Mouse (Mus musculus) heart, adult 2 months (tissue): Measurements from ENCODE around the gene Bcl2l14. TPM values are rescaled to one million over a fixed set of nuclear protein-coding genes. Genes with fewer than 3 reads are reported as not detected.

ENCODE experiments used
- DNase-seq, 2 experiments: peaks; one replicate each; pipeline ENCODE4 v3.0.0; 2021
- H3K27ac ChIP-seq: fragments of 200-600 bp; 2 replicates; pipeline ENCODE4 v1.8.1; 2022
- H3K27me3 ChIP-seq: fragments of 200-500 bp; 2 replicates; pipeline ENCODE4 v1.6.1; 2012; ENCODE audit warnings: mild to moderate bottlenecking, low read length, inconsistent platforms, mixed read lengths; ENCODE audit not compliant: control insufficient read depth, insufficient read depth
- H3K36me3 ChIP-seq: fragments of 200-500 bp; 2 replicates; pipeline ENCODE4 v1.6.1; 2012; ENCODE audit warnings: low read length, inconsistent platforms; ENCODE audit not compliant: control insufficient read depth, insufficient read depth
- H3K4me1 ChIP-seq: fragments of 200-500 bp; 2 replicates; pipeline ENCODE4 v1.6.1; 2011; ENCODE audit warnings: low read length; ENCODE audit not compliant: control insufficient read depth, insufficient read depth
- H3K4me3 ChIP-seq: fragments of 200-600 bp; 2 replicates; pipeline ENCODE4 v1.8.1; 2022
- H3K79me2 ChIP-seq: fragments of 200-500 bp; replicated peaks from 2 replicates; pipeline ENCODE4 v1.6.1; 2012; ENCODE audit warnings: mild to moderate bottlenecking, inconsistent platforms, low read length, moderate library complexity, mixed read lengths; ENCODE audit not compliant: control insufficient read depth, insufficient read depth
- H3K9ac ChIP-seq: fragments of 200-500 bp; 2 replicates; pipeline ENCODE4 v1.6.1; 2012; ENCODE audit warnings: low read depth, mild to moderate bottlenecking, control low read depth, inconsistent platforms, low read length, mixed read lengths
- CTCF ChIP-seq: fragments of 200-600 bp; IDR thresholded peaks from 2 replicates; pipeline ENCODE4 v1.8.1; 2022; ENCODE audit warnings: antibody characterized with exemption, mild to moderate bottlenecking, moderate library complexity
- EP300 ChIP-seq: fragments of 200-500 bp; IDR thresholded peaks from 2 replicates; pipeline ENCODE4 v1.6.1; 2011; ENCODE audit warnings: low read depth, low read length, control low read depth; ENCODE audit not compliant: insufficient read depth
- POLR2A ChIP-seq: fragments of 200-500 bp; IDR thresholded peaks from 2 replicates; pipeline ENCODE4 v1.6.1; 2011; ENCODE audit warnings: mild to moderate bottlenecking, low read depth, low read length, control low read depth; ENCODE audit not compliant: insufficient read depth
- WGBS: fragments of 180-500 bp; shearing (Covaris S2); methylation state at CpG from one replicate; pipeline ENCODE4 v1.1.7; 2018; 5-methylcytosine and 5-hydroxymethylcytosine counted together
- intact Hi-C: fragments of 180-260 bp; cut with DNase I; formaldehyde crosslinking; loops from one replicate; pipeline ENCODE4 v1.15.1; 2025
- polyA plus RNA-seq: library from polyadenylated mRNA; depleted of rRNA; stranded (reverse); fragments of >200 nt; gene quantifications from 2 replicates; pipeline ENCODE4 v1.2.3, GENCODE M21; 2012
- total RNA-seq, 2 experiments: library from RNA; stranded (reverse); gene quantifications; 2 replicates each; pipeline ENCODE4 v1.2.3; 2021

The Bcl2l14 gene
- total and polyA plus RNA-seq, 3 experiments: 0.10 TPM; not detected in 2

DNA sequence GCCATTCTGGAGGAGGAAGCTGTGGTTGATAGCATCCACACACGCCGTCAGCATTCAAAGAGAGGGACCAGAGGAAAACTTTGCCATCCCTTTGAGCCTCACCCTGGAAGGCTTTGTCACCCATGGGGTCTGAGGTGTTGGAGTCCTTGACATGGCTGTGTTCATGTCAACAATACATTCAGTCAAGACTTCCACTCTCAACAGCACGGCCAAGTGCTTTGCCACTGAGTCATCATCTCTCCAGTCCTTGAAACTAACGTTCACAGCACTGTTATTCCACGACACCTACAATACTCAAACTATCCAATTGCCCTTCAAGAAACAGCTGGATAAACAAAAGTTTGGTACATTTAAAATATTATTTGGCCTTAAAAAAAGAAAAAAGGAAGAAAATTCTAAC lies 46.1 kb downstream of the Bcl2l14 start:
- no peaks in the 10 kb centered on the region for H3K27me3 ChIP-seq
- H3K36me3 ChIP-seq: no peaks in the 10 kb centered on the region
- intact Hi-C loops: no loop called here
- no peaks in the 10 kb centered on the region for H3K79me2 ChIP-seq
- 61% methylated on average over 5 of the region's 5 CpGs for WGBS
- TF ChIP-seq POLR2A (no peak), EP300 (no peak)
- no peak overlapping the region for H3K4me3 ChIP-seq
- H3K4me1 ChIP-seq: 0 out of 2 replicates have a peak, but pooled peaks cover 1% of the 10 kb centered on the region
- H3K9ac ChIP-seq: no peak overlapping the region
- H3K27ac ChIP-seq: no peak overlapping the region
- no peak for DNase-seq

DNA sequence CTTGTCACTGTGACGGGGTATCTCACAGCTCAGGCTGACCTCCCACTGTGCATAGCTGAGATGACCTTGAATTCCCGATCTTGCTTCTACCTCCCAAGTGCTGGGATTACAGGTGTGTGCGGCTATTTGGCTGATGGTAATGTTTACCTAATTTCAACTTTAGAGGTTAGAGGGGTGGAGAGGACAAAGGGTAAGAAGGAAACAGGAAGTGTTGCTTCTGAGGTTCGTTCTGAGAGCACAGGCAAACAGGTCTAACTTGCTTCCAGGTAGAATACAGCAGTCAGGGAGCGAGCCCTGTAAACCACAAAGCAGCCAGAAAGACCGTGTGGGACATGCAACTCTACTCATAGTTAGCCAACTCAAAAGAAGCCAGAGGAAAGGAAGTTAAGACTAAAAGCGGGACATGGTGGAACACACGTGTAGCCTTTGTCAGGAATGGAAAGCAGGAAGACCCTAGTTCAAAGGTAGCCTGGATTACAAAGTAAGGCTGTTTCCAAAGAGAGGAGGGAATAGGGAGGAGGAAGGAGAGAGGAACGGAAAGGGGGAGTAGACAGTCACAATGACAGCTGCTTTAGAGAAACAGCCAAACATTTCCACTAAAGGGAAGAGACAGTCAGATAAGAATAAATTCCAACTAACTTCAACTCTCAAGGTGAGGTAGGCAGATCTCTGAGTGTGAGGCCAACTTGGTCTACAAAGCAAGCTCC lies 47.2 kb downstream of the Bcl2l14 start:
- TF ChIP-seq CTCF (no peak), POLR2A (no peak), EP300 (no peak)
- Histone ChIP-seq H3K9ac (no peak overlapping the region), H3K27me3 (no peaks in the 10 kb centered on the region), H3K4me1 (0 out of 2 replicates have a peak, but pooled peaks cover 1% of the 10 kb centered on the region), H3K27ac (no peak overlapping the region), H3K4me3 (no peak overlapping the region), H3K79me2 (no peaks in the 10 kb centered on the region), H3K36me3 (no peaks in the 10 kb centered on the region)
- intact Hi-C loops: no loop called here
- no peak for DNase-seq
- 59% methylated on average over 9 of the region's 9 CpGs for WGBS

DNA sequence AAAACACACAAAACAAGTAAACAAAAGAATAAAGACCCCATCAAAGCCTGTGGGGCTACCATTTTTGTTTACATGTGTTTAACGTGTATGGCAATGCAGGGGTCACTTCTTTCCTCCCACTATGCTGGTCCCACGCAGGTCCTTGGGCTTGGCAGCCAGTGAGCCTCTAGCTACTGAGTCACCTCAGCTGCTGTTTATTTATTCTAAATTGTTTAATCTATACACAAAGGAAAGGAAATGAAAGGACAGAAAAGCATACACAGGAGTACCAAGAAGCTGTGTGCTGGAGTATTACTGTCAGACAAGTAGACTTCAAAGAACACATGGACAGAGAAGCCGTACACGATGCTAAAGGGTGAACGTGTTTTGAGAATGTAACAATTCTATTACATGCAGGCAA lies 47.8 kb downstream of the Bcl2l14 start:
- intact Hi-C loops: no loop called here
- Histone ChIP-seq H3K36me3 (no peaks in the 10 kb centered on the region), H3K79me2 (no peaks in the 10 kb centered on the region), H3K27me3 (no peaks in the 10 kb centered on the region), H3K4me1 (0 out of 2 replicates have a peak, but pooled peaks cover 1% of the 10 kb centered on the region), H3K27ac (no peak overlapping the region), H3K9ac (no peak overlapping the region), H3K4me3 (no peak overlapping the region)
- TF ChIP-seq CTCF (no peak), POLR2A (no peak), EP300 (no peak)
- 69% methylated on average over 5 of the region's 5 CpGs for WGBS
- DNase-seq: no peak

DNA sequence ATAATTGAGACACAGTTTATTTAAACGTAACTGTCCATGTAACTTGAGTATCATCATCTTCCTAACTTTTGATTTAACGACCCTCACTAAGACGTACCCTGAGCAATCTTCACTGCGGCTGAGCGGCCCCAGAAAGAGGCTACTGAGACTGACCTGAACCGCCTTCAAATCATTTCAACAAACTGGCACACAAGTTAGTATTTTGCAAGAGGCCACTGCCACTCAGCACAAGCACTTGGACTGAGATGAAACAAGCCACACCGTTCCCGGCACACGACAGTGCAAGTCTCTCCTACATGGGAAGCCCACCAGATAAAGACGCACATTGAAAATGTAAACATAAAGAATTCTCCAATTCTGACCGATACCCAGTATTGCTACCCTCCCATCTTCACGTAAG lies 52.3 kb downstream of the Bcl2l14 start:
- no peaks in the 10 kb centered on the region for H3K36me3 ChIP-seq
- H3K4me3 ChIP-seq: no peak overlapping the region
- no peak for TF ChIP-seq POLR2A
- no peak for TF ChIP-seq CTCF

DNA sequence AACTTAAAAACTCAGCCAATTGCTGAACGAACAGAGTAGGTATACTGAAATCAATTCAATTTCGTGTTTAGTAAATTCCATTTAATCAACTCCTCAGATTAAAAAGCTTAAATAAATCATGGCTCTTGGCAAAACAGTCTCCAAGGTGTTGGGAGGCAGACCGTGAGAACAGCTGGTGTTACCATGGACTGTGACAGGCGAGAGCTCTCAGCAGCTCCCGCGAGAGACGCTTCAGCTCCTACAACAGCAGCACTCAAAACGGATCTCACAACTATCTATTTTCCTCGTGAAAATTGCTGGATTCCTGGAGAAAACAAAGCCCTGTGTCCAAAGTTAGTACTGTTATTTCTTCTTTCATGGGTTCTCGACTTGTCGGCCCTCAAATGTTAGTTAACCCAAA lies 53.8 kb downstream of the Bcl2l14 start:
- no peak for TF ChIP-seq POLR2A
- intact Hi-C loops: no loop called here
- no peaks in the 10 kb centered on the region for H3K79me2 ChIP-seq
- no peak overlapping the region for H3K4me3 ChIP-seq
- H3K36me3 ChIP-seq: no peaks in the 10 kb centered on the region
- no peak overlapping the region for H3K9ac ChIP-seq
- DNase-seq: no peak
- no peaks in the 10 kb centered on the region for H3K4me1 ChIP-seq
- H3K27ac ChIP-seq: no peak overlapping the region
- no peaks in the 10 kb centered on the region for H3K27me3 ChIP-seq
- 67% methylated on average over 11 of the region's 11 CpGs for WGBS

More for the DNA sequence above, 52.3 kb downstream of the Bcl2l14 start:
- Histone ChIP-seq H3K27ac (no peak overlapping the region), H3K4me1 (no peaks in the 10 kb centered on the region), H3K27me3 (no peaks in the 10 kb centered on the region), H3K79me2 (no peaks in the 10 kb centered on the region), H3K9ac (no peak overlapping the region)
- no peak for DNase-seq
- WGBS: 93% methylated on average over 12 of the region's 12 CpGs
- intact Hi-C loops: no loop called here

DNA sequence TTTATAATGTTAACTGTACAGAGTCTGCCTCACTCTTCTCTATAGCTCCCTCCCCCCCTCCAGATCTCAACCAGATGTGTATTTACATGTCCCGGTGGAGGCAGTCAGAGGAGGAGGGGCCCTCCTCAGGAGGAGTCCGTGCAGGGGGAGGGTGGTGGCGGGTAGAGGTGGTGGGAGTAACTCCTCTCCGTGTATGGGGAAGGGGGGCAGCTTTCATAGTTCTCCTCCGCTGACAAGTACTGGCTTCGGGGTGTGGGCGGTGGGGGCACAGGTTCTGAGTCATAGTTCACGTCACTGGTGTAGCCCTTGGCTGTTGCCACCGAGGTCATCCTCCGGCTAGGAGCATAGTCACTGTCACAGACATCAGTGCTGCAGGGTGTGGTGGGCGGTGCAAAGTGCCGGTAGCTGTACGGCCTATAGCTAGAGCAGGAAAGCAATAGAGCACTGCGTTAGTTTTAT lies 54.6 kb downstream of the Bcl2l14 start:
- no peaks in the 10 kb centered on the region for H3K36me3 ChIP-seq
- no peak for DNase-seq

More for the DNA sequence above, 54.6 kb downstream of the Bcl2l14 start:
- Histone ChIP-seq H3K79me2 (no peaks in the 10 kb centered on the region), H3K27ac (no peak overlapping the region), H3K27me3 (no peaks in the 10 kb centered on the region), H3K9ac (no peak overlapping the region), H3K4me3 (no peak overlapping the region), H3K4me1 (no peaks in the 10 kb centered on the region)
- TF ChIP-seq POLR2A (no peak), EP300 (no peak), CTCF (no peak)
- intact Hi-C loops: no loop called here
- WGBS: 59% methylated on average over 14 of the region's 14 CpGs
